Mouse (Mus musculus): ENCODE measurements at regions not wholly inside any gene's neighbourhood (a gene's known extent, or its start where the extent isn't known, plus 50 kb on each side); places are given as distances from the start of the nearest gene placed in this dataset.
"Not testable (repeated sequence)": the region's sequence is repeated elsewhere in the genome, so short reads cannot be mapped to it uniquely, and the experiment has no call there.

- peak; percentile 100 for DNase-seq
Observed at GRCm38 (mm10) chr8:20122067-20122925, 219.1 kb downstream of the Gm31371 start.

- not testable (repeated sequence) for DNase-seq
Observed at GRCm38 (mm10) chr8:20123545-20123944, 220.4 kb downstream of the Gm31371 start.

GRCm38 (mm10) chr8:20135626-20136025 is 227.4 kb downstream of the Gm15319 start:
- not testable (repeated sequence) for DNase-seq

- DNase-seq: not testable (repeated sequence)
Observed at GRCm38 (mm10) chr8:20145436-20145835, 217.6 kb downstream of the Gm15319 start.

- DNase-seq: peak; percentile 3
Observed at GRCm38 (mm10) chr8:20151317-20152047, 211.5 kb downstream of the Gm15319 start.

GRCm38 (mm10) chr8:20154091-20154490 is 208.9 kb downstream of the Gm15319 start:
- not testable (repeated sequence) for DNase-seq

All from right cerebral cortex, postnatal 14 days (tissue).